Mouse (Mus musculus): ENCODE results near the gene Slc25a39.

DNA sequence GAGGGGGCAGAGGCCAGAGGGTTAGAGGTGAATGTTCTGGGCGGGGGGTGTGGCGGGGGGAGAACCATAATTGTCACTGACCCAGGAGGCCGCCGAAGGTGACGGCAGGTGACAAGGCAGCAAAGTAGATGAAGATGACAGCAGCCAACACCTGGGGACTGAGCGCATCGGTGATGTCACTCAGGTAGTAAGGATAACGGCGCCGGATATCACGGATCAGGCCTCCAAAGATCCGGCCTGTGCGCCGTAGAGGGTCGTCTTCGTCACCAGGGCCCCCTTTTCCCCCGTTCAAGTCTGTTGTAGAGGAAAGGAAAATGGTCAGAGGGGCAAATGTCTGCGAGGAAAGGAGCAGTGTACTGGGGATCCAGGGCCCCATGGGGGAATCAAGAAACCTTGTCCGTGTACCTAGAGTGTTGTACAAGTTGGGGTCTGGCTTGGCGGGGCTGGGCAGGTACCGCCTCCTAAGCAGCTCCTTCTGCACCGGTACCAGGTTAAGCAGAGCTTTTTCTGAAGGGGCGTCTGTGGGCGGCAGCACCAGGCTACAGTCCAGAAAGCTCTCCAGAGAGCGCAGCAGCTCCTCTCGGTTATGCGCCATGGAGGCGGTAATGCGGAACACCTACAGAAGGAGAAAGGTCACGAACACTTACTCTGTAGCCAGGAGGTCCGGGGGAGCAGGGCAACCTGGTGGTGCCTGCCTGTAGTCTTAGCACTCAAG lies 51.0 kb downstream of the Slc25a39 start:
- TF ChIP-seq CTCF (IDR thresholded peaks at IDR 0.05; ENCODE audit: extremely low read depth, insufficient read length, insufficient replicate concordance, low read depth, low read length) (no peak), POLR2A (IDR thresholded peaks at IDR 0.05; ENCODE audit: low read depth, low read length) (no peak)
